14 mouse cellular contexts compared by ENCODE assay signal in the genomic region with DNA sequence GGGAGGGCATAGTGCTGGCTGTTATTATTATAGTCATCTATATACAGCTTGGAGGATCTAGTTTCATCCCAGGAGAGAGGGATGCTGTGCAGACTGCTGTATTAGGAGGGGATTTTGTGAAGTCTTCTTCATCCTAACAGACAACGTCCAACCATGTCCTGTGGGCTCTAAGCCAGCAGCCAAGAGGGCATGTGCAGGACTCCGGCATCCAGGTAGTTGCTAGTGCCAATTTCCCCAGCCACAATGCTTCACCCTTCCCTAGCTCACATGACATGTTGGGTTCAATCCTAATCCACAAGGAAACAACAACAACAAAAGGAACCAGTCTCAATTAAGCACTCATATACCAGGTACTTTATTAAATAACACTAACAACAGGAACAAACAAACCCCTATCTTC.
"Had no signal": no experiment of that assay in that cellular context is flagged by ENCODE, and none has a peak within 500 bp of the region (broad histone marks: within the 10 kb centered on the region; RNA-seq: fewer than 3 reads in every experiment).

No protein-coding gene starts in this region.

- H3K4me2 ChIP-seq: liver, embryonic 13.5 days; lung, embryonic 15.5 days; midbrain, embryonic 11.5 days; midbrain, embryonic 15.5 days; neural tube, embryonic 12.5 days had no signal

- H3K27me3 ChIP-seq: liver, embryonic 13.5 days; lung, embryonic 15.5 days; megakaryocyte, embryonic 14.5 days; midbrain, embryonic 15.5 days; neural tube, embryonic 12.5 days had no signal

- H3K9me3 ChIP-seq: limb, embryonic 10.5 days; liver, embryonic 13.5 days; lung, embryonic 15.5 days; midbrain, embryonic 15.5 days; neural tube, embryonic 12.5 days had no signal

- H3K36me3 ChIP-seq: liver, embryonic 13.5 days; midbrain, embryonic 15.5 days had no signal

- ATAC-seq: intestine, postnatal 0 days; liver, postnatal 0 days; midbrain, embryonic 15.5 days had no signal

- H3K9ac ChIP-seq: liver, embryonic 13.5 days; liver, postnatal 0 days; lung, embryonic 15.5 days; midbrain, embryonic 15.5 days; neural tube, embryonic 12.5 days had no signal

- H3K4me1 ChIP-seq: limb, embryonic 10.5 days; neural tube, embryonic 12.5 days had no signal

- DNase-seq: liver, embryonic 13.5 days; liver, postnatal 0 days; lung, postnatal 14 days; thymus, postnatal 4 days had no signal

- H3K4me3 ChIP-seq: left cerebral cortex, adult 2 months; limb, embryonic 10.5 days; liver, embryonic 13.5 days; lung, embryonic 15.5 days; megakaryocyte, embryonic 14.5 days; midbrain, embryonic 15.5 days; neural tube, embryonic 12.5 days had no signal

- H3K27ac ChIP-seq: left cerebral cortex, adult 2 months; limb, embryonic 10.5 days; liver, embryonic 13.5 days; lung, embryonic 15.5 days; macrophage; midbrain, embryonic 15.5 days; neural tube, embryonic 12.5 days; stomach, postnatal 0 days had no signal
